Mouse (Mus musculus): ENCODE data around the gene Cgrrf1.

DNA sequence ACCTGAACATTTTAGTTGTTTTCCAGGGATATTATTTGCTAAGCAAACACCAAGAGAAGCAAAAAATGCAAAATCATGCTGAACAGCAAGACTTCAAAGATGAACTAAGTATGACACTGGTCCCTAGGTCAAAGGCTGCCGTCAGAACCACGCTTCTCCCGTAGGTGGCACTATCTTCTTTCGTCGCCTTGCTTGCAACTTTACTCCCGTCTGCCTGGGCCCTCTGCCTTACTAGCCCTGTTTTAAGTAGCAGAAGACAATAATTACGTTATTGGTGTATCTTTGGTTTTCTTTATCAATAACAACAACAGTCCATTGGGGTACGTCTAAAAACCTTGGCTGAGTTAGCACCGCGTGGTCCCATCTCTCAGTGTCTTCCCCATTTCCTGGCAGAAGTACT, 49.0 kb downstream of the Cgrrf1 start:
- TF ChIP-seq POLR2A (IDR thresholded peaks at IDR 0.05; ENCODE audit: insufficient read depth, low read depth, low read length) (no peak), CTCF (IDR thresholded peaks at IDR 0.05; ENCODE audit: insufficient read depth, low read depth, low read length) (peak; percentile 61)

Measured in olfactory bulb, adult 2 months (tissue).